Mouse (Mus musculus): ENCODE results near the gene Brd4.

Brd4 gene

DNA sequence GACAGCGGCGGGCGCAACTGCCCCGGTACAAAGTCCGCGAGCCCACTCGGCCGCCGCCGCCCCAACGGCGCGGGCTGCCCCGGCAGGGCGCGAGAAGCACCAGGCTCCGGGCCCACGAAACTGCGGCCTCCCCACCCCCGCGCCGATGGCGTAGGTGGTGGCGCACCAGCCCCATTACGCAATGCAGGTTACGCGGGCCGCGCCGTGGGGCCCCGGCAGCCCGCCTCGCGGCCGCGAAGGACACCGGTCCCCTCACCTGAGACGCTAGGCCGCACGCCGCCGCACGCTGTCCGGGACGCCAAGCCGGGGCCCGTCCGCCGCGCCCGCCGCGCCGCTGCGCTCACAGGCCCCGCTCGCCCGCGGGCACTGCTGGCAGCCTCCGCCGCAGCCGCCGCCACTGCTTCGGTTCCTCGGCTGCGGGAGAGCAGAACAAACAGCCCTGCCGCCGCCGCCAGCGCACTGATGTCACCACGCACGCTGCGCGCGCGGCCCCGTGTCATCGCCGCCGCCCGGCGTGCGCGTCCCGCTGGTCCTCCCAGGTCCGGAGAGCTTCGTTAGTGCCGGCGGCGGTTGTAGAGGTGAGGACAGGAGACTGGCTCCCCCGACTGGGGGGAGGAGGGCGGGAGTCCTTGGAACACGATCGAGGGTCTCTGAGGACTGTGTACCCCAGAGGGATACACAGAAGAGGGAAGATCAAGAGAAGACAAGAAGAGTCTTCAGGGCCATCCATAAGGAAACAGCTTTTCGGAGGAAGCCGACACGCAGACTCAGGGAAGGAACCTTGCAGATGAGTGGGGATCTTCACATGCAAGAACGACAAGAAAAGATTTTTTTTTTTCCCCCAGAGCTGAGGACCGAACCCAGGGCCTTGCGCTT, at the start of gene Brd4:
Gene Brd4, minus strand, starts transcription at position 461 of the 876 bp plus-strand sequence.
- no peak for DNase-seq (ENCODE audit: extremely low read depth, low read depth, low spot score)

DNA sequence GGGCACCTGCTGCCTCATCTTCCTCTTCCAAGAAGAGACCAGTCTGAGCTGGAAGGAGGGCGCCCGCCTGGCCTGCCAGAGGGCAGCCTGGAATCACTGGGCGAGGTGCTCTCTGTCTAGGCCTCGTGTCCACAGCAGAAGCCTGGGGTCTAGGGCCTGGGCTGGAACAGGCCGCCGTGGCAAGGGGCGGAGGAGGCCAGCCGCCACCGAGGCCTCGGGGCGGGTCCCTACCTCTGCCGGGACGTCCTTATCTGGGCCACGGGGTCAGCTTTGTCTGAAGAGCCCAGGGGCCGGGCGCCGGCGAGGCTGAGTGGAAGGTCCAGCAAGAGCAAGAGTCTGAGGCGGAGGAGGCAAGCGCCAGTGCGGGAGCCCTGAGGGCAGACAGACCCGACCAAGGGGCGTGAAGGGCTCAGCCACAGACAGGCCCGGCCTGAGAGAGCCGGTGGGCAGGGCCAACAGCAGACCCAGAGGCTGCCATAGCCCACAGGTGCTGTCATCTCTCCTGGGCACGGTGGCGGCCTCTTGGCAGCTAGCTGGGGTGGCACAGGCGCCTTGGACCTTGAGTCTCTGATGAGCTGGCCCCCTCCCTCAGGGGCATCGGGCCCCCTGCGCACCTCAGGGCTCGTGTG, 49.3 kb upstream of the Brd4 start:
- no peak for DNase-seq (ENCODE audit: extremely low read depth, low read depth, low spot score)

GRCm38 (mm10) chr17:32327501-32327900, 43.0 kb upstream of the Brd4 start:
- DNase-seq (ENCODE audit: extremely low read depth, low read depth, low spot score): no peak

GRCm38 (mm10) chr17:32322809-32323208, 38.3 kb upstream of the Brd4 start:
- no peak for DNase-seq (ENCODE audit: extremely low read depth, low read depth, low spot score)

DNA sequence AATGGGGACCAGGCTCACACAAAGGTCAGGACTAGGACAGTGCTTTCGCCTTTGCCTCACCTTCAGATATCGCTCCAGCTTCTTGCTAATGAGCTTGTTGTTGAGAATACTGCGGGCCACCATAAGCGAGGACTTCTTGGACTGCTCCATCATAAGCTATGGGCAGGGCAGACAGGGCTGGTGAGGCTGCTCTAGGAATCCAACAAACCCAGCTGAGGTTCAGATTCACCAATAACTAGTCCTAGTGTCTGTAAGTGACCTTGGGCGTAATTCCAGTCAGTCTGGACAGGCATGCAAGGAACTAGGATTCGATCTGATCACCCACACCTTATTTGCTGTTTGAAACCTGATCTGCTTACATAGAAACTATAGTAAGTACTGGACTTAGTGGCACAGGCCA, 37.3 kb upstream of the Brd4 start:
- DNase-seq (ENCODE audit: extremely low read depth, low read depth, low spot score): no peak

GRCm38 (mm10) chr17:32321390-32321734, 36.8 kb upstream of the Brd4 start:
- DNase-seq (ENCODE audit: extremely low read depth, low read depth, low spot score): no peak

DNA sequence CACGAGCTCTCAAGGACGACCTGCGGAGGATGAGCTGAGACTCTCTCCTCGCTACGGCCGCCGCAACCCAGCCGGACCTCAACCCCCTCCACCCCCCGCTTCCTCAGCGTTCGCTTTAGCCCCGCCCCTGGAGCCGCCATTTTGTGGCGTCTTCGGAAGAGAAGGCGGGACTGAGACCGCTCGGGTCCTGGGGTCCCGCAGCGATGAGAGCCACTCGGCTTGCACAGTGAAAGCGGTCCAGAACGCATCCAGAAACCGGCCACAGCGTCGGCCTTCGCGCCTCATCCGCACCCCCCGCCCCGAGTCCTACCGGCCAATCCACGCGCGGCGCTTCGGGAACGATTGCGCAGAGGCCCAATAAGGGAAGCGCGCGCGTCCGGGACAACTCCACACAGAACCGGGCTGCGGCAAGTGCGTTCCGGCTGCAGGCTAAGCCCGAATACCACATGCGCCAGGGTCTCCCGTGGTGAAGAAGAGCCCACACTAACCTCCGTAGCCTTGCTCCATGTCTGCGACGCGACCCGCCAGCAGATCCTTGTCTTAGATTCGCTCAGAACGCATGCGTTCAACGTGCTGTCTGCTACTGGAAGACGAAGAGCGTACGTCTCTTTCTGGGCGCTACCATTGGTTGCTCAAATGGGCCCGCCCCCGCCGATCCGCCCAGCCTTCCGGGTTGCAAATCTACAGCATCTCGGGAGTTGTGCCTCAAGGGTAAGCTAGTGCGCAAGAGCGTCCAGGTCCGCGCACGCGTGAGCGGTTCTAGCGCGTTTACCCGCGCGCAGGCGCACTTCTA, 36.3 kb upstream of the Brd4 start, which contains the start of gene Akap8:
Gene Akap8, minus strand, starts transcription at position 642 of the 793 bp plus-strand sequence.
- peak; percentile 93 for DNase-seq (ENCODE audit: extremely low read depth, low read depth, low spot score)

DNA sequence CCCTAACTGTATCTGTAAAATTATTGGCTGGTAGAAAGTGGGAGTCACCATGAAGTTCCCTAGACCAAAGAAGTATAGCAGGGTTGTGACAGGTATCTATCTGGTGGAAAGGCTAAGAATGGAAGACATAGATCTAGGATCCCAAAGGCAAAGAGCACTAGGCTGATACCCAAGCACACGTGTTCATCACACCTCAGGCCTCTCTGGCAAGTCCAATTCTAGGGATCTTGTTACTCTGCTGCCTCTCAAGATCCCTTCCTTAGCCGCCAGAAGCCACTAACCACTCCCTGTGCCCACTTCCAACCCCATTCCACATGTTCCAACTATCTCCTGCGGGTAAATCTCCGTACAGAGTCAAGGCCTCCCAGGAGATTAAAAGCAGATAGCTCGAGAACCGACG, 35.4 kb upstream of the Brd4 start:
- no peak for DNase-seq (ENCODE audit: extremely low read depth, low read depth, low spot score)

GRCm38 (mm10) chr17:32317708-32318107, 33.2 kb upstream of the Brd4 start:
- DNase-seq (ENCODE audit: extremely low read depth, low read depth, low spot score): no peak

DNA sequence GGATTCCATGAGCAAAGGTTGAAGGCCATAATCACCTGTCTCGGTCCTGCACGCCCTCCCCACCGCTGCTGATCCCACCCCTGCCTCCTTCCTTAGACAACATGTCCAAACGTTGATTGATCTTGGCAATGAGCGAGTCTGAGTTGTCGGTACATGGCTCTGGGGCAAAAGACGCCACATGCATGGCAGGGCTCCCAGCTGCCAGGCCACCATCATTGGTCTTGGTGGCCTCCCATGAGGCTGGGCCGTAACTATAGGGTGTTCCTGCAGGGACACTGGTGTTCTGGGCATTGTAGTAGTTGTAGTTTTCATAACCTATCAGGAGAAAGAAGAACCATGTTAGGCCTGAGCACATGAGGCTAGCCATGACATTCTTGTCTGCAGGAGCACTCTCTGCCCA, 32.5 kb upstream of the Brd4 start:
- no peak for DNase-seq (ENCODE audit: extremely low read depth, low read depth, low spot score)

GRCm38 (mm10) chr17:32315560-32315959, 31.0 kb upstream of the Brd4 start:
- DNase-seq (ENCODE audit: extremely low read depth, low read depth, low spot score): no peak

- DNase-seq (ENCODE audit: extremely low read depth, low read depth, low spot score): no peak
Measured at GRCm38 (mm10) chr17:32313892-32314291, 29.4 kb upstream of the Brd4 start.

- no peak for DNase-seq (ENCODE audit: extremely low read depth, low read depth, low spot score)
Measured at GRCm38 (mm10) chr17:32312801-32313200, 28.3 kb upstream of the Brd4 start.

DNA sequence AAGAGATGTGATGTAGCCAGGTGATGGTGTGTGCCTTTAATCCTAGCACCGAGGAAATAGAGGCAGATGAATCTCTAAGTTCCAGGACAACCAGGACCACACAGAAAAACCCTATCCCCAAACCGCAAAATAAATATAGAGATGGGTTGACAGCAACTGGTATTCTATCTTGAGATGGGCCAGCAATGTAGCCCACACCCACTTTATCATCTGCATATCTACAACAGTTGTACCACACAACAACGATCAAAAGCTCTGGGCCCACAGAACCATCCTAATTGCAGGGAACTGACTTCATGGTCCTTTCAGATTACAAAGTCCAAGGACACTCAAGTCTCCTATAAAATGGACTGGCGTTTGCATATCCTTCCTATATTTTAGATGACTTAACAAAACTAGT, 23.4 kb upstream of the Brd4 start:
- DNase-seq (ENCODE audit: extremely low read depth, low read depth, low spot score): no peak

DNA sequence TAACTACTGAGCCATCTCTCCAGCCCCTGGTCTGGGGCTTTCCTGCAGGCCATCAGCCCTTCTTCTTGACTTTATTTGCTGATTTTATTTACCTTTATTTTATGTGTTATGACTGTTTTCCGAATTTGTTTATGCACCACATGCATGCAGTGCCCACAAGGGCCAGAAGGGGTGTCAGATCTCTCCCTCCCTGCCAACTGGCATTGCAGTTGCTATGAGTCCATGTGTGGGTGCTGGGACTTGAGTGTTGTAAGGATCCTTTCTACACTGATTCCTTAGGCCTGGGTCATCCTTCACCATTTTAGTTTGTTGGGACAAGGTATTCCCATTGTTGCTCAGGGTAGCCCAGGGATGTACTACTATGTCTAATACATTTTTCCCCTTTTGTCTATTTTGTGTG, 13.6 kb upstream of the Brd4 start:
- no peak for DNase-seq (ENCODE audit: extremely low read depth, low read depth, low spot score)

- no peak for DNase-seq (ENCODE audit: extremely low read depth, low read depth, low spot score)
Measured at GRCm38 (mm10) chr17:32295901-32296300, 11.4 kb upstream of the Brd4 start.

DNA sequence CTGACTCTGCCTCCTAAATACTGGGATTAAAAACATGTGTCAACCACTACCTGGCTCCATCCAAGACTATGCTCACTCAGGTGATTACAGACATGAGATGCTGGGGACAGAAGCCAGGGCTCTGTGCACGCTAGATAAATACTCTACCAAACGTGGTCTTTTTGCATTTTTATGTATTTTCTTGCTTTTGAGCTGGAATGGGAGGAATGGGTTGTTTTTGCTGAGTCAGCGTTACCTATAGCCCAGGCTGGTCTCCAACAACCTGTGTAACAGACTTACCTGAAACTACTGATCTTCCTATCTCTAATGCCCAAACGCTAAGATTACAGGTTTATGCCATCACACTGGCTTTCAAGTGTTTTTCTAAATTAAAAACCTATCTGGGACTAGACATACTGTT, 10.6 kb upstream of the Brd4 start:
- DNase-seq (ENCODE audit: extremely low read depth, low read depth, low spot score): no peak

GRCm38 (mm10) chr17:32285138-32285670, 682 bp upstream of the Brd4 start:
- DNase-seq (ENCODE audit: extremely low read depth, low read depth, low spot score): no peak

DNA sequence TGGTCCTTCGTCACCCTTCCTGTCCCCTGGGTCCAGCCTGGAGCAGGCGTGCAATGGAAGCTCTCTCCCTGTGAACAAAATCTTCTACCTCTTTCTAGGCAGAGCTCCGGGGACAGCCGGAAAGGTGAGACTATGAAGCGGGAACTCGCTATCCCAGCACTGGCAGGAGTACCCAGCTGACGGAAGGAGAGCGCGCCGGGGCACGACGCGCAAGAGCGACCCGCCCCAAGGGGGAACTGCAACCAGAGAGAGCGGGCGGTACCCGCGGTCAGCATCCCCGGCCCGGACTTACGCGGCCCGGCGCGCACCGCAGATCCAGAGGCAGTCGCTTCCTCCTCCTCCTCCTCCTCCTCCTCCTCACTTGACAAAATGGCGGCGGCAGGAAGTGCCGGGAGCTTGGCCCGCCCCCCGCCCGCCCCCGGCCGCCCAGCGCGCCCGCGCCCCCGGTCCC, 726 bp downstream of the Brd4 start:
- no peak for DNase-seq (ENCODE audit: extremely low read depth, low read depth, low spot score)

- no peak for DNase-seq (ENCODE audit: extremely low read depth, low read depth, low spot score)
Measured at GRCm38 (mm10) chr17:32283341-32283740, 1.2 kb downstream of the Brd4 start.

- DNase-seq (ENCODE audit: extremely low read depth, low read depth, low spot score): no peak
Measured at GRCm38 (mm10) chr17:32281611-32282310, 2.8 kb downstream of the Brd4 start.
